22 mouse cellular contexts compared by ENCODE assay signal in genomic region chr12:34637238-34638124, GRCm38 (mm10).
DNase-seq lines count a peak whose midpoint lies in the region; ATAC-seq and TF ChIP-seq lines count a peak whose summit lies in the region.
"Had no signal": no experiment of that assay in that cellular context is flagged by ENCODE, and none has a peak within 500 bp of the region (broad histone marks: within the 10 kb centered on the region; RNA-seq: fewer than 3 reads in every experiment).

No protein-coding gene starts in this region.

- no peak overlapping the region for H3K4me3 ChIP-seq in embryonic facial prominence, embryonic 13.5 days
- no peak overlapping the region for H3K4me3 ChIP-seq in embryonic facial prominence, embryonic 10.5 days
- no peak overlapping the region for H3K4me3 ChIP-seq in hindbrain, postnatal 0 days (ENCODE audit: low read length)
- no peak overlapping the region for H3K4me3 ChIP-seq in hindbrain, embryonic 16.5 days (ENCODE audit: low read length)
- no peak overlapping the region for H3K4me3 ChIP-seq in embryonic facial prominence, embryonic 14.5 days (ENCODE audit: low read depth, low read length)
- H3K4me3 ChIP-seq in limb, embryonic 13.5 days, result peak overlapping the region; percentile 21
- H3K4me3 ChIP-seq: hindbrain, embryonic 10.5 days; liver, embryonic 13.5 days; myocyte had no signal

- DNase-seq in embryonic facial prominence, embryonic 10.5 days (ENCODE audit: low spot score), result no peak
- DNase-seq in hindbrain, postnatal 0 days (ENCODE audit: low spot score), result no peak
- DNase-seq in embryonic facial prominence, embryonic 14.5 days (ENCODE audit: low spot score), result no peak
- no peak for DNase-seq in right cerebral cortex, postnatal 36 days (ENCODE audit: low spot score in 2 of 2)
- no peak for DNase-seq in c-Kit-positive CD71-positive TER-119-positive erythroid progenitor cells, embryonic 14.5 days (ENCODE audit: low spot score)
- DNase-seq: adrenal gland, postnatal 10 days; cerebellum, adult 2 months; cerebellum, postnatal 36 days; gastrocnemius, postnatal 25 days; kidney, adult 8-10 months; kidney, postnatal 14 days; liver, embryonic 13.5 days; lung, embryonic 14.5 days; lung, postnatal 36 days; right cerebral cortex, postnatal 4 days had no signal

- no peaks in the 10 kb centered on the region for H3K36me3 ChIP-seq in embryonic facial prominence, embryonic 13.5 days
- H3K36me3 ChIP-seq in embryonic facial prominence, embryonic 10.5 days (replicated peaks), result no peaks in the 10 kb centered on the region
- no peaks in the 10 kb centered on the region for H3K36me3 ChIP-seq in hindbrain, postnatal 0 days (ENCODE audit: insufficient read depth, low read length)
- no peaks in the 10 kb centered on the region for H3K36me3 ChIP-seq in hindbrain, embryonic 16.5 days (ENCODE audit: control insufficient read depth, insufficient read depth, low read length)
- H3K36me3 ChIP-seq in embryonic facial prominence, embryonic 14.5 days (ENCODE audit: control insufficient read depth, insufficient read depth, low read length), result no peaks in the 10 kb centered on the region
- no peaks in the 10 kb centered on the region for H3K36me3 ChIP-seq in limb, embryonic 13.5 days
- H3K36me3 ChIP-seq: hindbrain, embryonic 10.5 days; liver, embryonic 13.5 days had no signal

- no peak for ATAC-seq in embryonic facial prominence, embryonic 13.5 days (ENCODE audit: insufficient number of reproducible peaks, insufficient read depth, low FRiP score, low TSS enrichment, low read depth)
- 0 out of 2 replicates have a peak, but pooled peaks have one; percentile 15 for ATAC-seq in hindbrain, postnatal 0 days
- no peak for ATAC-seq in hindbrain, embryonic 16.5 days
- no peak; the same call in 1 of the 2 replicates for ATAC-seq in embryonic facial prominence, embryonic 14.5 days (ENCODE audit: low read depth)
- ATAC-seq in limb, embryonic 13.5 days (ENCODE audit: low FRiP score, low read depth), result no peak; the same call in 1 of the 2 replicates
- ATAC-seq: inflammation-experienced regulatory T-cells, adult 6 months; Patski had no signal

- H3K27me3 ChIP-seq in embryonic facial prominence, embryonic 13.5 days, result no peaks in the 10 kb centered on the region
- H3K27me3 ChIP-seq in embryonic facial prominence, embryonic 10.5 days (replicated peaks; ENCODE audit: low read depth, poor library complexity, severe bottlenecking), result no peaks in the 10 kb centered on the region
- H3K27me3 ChIP-seq in hindbrain, postnatal 0 days (ENCODE audit: insufficient read depth, low read length), result no peaks in the 10 kb centered on the region
- no peaks in the 10 kb centered on the region for H3K27me3 ChIP-seq in hindbrain, embryonic 16.5 days (replicated peaks; ENCODE audit: control insufficient read depth, insufficient read depth, low read length)
- no peaks in the 10 kb centered on the region for H3K27me3 ChIP-seq in embryonic facial prominence, embryonic 14.5 days (replicated peaks; ENCODE audit: control insufficient read depth, insufficient read depth, low read length)
- no peaks in the 10 kb centered on the region for H3K27me3 ChIP-seq in limb, embryonic 13.5 days
- H3K27me3 ChIP-seq: liver, embryonic 13.5 days had no signal

- H3K4me2 ChIP-seq in embryonic facial prominence, embryonic 13.5 days, result peak overlapping the region; percentile 31; the same call in 1 of the 2 replicates
- no peak overlapping the region for H3K4me2 ChIP-seq in hindbrain, postnatal 0 days (ENCODE audit: low read depth, low read length)
- H3K4me2 ChIP-seq in hindbrain, embryonic 16.5 days (ENCODE audit: low read length), result no peak overlapping the region
- H3K4me2 ChIP-seq in embryonic facial prominence, embryonic 14.5 days (ENCODE audit: low read depth, low read length), result peak overlapping the region; percentile 12; the same call in 1 of the 2 replicates
- peak overlapping the region; percentile 51 for H3K4me2 ChIP-seq in limb, embryonic 13.5 days (replicated peaks)
- H3K4me2 ChIP-seq: liver, embryonic 13.5 days; lung, embryonic 14.5 days had no signal

- no peak overlapping the region for H3K27ac ChIP-seq in embryonic facial prominence, embryonic 13.5 days
- no peak overlapping the region for H3K27ac ChIP-seq in embryonic facial prominence, embryonic 10.5 days (replicated peaks)
- H3K27ac ChIP-seq in hindbrain, postnatal 0 days, result no peak overlapping the region
- no peak overlapping the region for H3K27ac ChIP-seq in hindbrain, embryonic 16.5 days (ENCODE audit: low read depth, low read length)
- no peak overlapping the region for H3K27ac ChIP-seq in embryonic facial prominence, embryonic 14.5 days (replicated peaks; ENCODE audit: low read depth, low read length)
- H3K27ac ChIP-seq in limb, embryonic 13.5 days, result no peak overlapping the region; the same call in 1 of the 2 replicates
- H3K27ac ChIP-seq: hindbrain, embryonic 10.5 days; liver, embryonic 13.5 days had no signal

- H3K4me1 ChIP-seq in embryonic facial prominence, embryonic 13.5 days, result peaks cover 10% of the 10 kb centered on the region
- H3K4me1 ChIP-seq in embryonic facial prominence, embryonic 10.5 days, result peaks cover 15% of the 10 kb centered on the region; the same call in 1 of the 2 replicates
- H3K4me1 ChIP-seq in hindbrain, postnatal 0 days (ENCODE audit: insufficient read depth, low read length), result no peaks in the 10 kb centered on the region
- H3K4me1 ChIP-seq in hindbrain, embryonic 16.5 days (ENCODE audit: control insufficient read depth, insufficient read depth, low read depth, low read length), result 0 out of 2 replicates have a peak, but pooled peaks cover 2% of the 10 kb centered on the region
- no peaks in the 10 kb centered on the region for H3K4me1 ChIP-seq in embryonic facial prominence, embryonic 14.5 days (ENCODE audit: control insufficient read depth, insufficient read depth, low read length)
- H3K4me1 ChIP-seq in limb, embryonic 13.5 days, result peaks cover 11% of the 10 kb centered on the region; the same call in 1 of the 2 replicates
- H3K4me1 ChIP-seq: liver, embryonic 13.5 days had no signal

- TF ChIP-seq CTCF in hindbrain, postnatal 0 days (IDR thresholded peaks at IDR 0.05; ENCODE audit: low read depth), result no peak

- WGBS in embryonic facial prominence, embryonic 13.5 days, result 47% methylated on average over 16 of the region's 16 CpGs
- WGBS in embryonic facial prominence, embryonic 10.5 days, result 79% methylated on average over 16 of the region's 16 CpGs
- WGBS in hindbrain, postnatal 0 days, result 83% methylated on average over 16 of the region's 16 CpGs
- 81% methylated on average over 16 of the region's 16 CpGs for WGBS in hindbrain, embryonic 16.5 days
- WGBS in embryonic facial prominence, embryonic 14.5 days, result 50% methylated on average over 16 of the region's 16 CpGs
- 12% methylated on average over 16 of the region's 16 CpGs for WGBS in limb, embryonic 13.5 days

- H3K9ac ChIP-seq in embryonic facial prominence, embryonic 13.5 days, result no peak overlapping the region
- H3K9ac ChIP-seq in hindbrain, postnatal 0 days (replicated peaks; ENCODE audit: low read length), result no peak overlapping the region
- H3K9ac ChIP-seq in hindbrain, embryonic 16.5 days (ENCODE audit: low read depth, low read length), result no peak overlapping the region
- no peak overlapping the region for H3K9ac ChIP-seq in embryonic facial prominence, embryonic 14.5 days (ENCODE audit: low read depth, low read length)
- peak overlapping the region; percentile 25; the same call in 1 of the 2 replicates for H3K9ac ChIP-seq in limb, embryonic 13.5 days
- H3K9ac ChIP-seq: liver, embryonic 13.5 days; lung, embryonic 14.5 days had no signal

- H3K9me3 ChIP-seq in embryonic facial prominence, embryonic 13.5 days, result no peaks in the 10 kb centered on the region
- H3K9me3 ChIP-seq in embryonic facial prominence, embryonic 10.5 days, result no peaks in the 10 kb centered on the region
- no peaks in the 10 kb centered on the region for H3K9me3 ChIP-seq in hindbrain, postnatal 0 days (ENCODE audit: low read length)
- no peaks in the 10 kb centered on the region for H3K9me3 ChIP-seq in hindbrain, embryonic 16.5 days (ENCODE audit: control insufficient read depth, low read length)
- H3K9me3 ChIP-seq in embryonic facial prominence, embryonic 14.5 days (ENCODE audit: control insufficient read depth, low read length), result no peaks in the 10 kb centered on the region
- H3K9me3 ChIP-seq in limb, embryonic 13.5 days, result no peaks in the 10 kb centered on the region
- H3K9me3 ChIP-seq: hindbrain, embryonic 10.5 days; liver, embryonic 13.5 days had no signal

Comparison
In these comparisons a context has a peak if more than half of its experiments do, and no peak if none do; other contexts are left out.
1. H3K4me2 ChIP-seq: peak in embryonic facial prominence, embryonic 13.5 days (single experiment), embryonic facial prominence, embryonic 14.5 days (single experiment) and limb, embryonic 13.5 days (single experiment); none in hindbrain, postnatal 0 days (single experiment) and hindbrain, embryonic 16.5 days (single experiment).